Mouse (Mus musculus): ENCODE results near the gene Nabp1.
A peak's percentile ranks its signal among the peaks of the same experiment; 100 is the strongest.

Nabp1 gene

DNA sequence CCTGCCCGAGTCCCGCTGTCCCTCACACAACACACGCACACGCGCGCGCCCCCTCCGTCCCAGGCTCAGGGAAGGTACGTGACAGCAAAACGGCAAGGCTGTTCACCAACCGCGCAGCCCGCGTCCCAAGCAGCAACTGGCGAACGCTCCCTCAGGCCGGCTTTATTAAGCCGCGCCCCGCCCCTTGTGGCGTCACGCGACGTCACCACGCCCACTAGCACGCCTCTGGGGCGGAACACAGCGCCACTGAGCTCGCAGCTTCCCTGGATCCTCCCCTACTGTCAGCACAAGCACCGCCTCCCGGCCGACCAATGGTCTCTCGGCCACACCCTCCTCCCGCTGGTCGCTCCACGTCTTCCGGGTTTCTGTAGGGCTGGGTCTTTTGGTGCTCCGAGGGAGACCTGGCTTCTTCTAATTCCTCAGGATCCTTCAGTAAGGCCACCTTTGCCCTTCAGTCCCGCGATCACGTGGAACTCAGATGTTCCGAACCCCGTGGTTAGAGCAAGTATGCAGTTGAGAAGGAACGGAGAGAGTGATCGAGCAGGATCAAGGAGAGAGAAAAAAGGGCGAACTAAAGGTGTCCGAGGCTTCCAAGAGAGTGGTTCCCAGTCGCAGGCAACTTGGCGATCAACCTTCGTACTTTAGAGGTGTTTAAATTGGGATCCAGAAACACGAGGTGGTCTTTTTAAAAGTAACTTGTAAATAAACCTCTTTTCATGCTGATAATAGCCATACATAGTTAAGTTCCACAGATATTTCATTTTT is at the start of gene Nabp1:
TSS of gene Nabp1 (minus strand) at position 164 of the 765 bp plus-strand sequence.
- peak; percentile 99 for DNase-seq (ENCODE audit: low read depth, low spot score)

- peak; percentile 37 for DNase-seq (ENCODE audit: low read depth, low spot score)
These were observed 47.5 kb upstream of the Nabp1 start for GRCm38 (mm10) chr1:51525563-51526265.

- no peak for DNase-seq (ENCODE audit: low read depth, low spot score)
These were observed 43.4 kb upstream of the Nabp1 start for GRCm38 (mm10) chr1:51521651-51522050.

DNA sequence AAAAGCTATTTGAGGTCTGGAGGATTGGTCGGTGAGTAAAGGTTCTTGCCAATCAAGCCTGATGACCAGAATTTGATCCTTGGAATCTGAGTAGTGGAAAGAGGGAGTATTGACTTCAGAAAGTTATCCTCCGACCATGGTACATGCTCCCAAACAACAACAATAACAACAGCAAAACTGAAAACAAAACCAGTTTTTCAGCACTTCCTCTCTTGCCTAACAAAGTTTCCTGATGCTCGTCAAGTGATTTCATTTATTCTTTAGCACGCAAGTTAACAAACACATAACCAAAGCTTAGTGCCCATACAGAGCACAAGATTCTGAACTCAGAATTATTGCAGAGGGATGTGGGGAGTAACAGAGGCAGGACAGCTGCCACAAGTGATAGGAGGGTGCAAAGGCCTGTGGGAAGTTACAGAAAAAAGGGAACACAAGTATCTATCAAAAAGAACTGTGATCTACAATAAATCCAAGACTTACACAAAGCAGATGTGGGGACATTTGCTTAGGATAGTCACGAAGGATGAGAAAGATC is 42.1 kb upstream of the Nabp1 start:
- DNase-seq (ENCODE audit: low read depth, low spot score), result no peak

DNA sequence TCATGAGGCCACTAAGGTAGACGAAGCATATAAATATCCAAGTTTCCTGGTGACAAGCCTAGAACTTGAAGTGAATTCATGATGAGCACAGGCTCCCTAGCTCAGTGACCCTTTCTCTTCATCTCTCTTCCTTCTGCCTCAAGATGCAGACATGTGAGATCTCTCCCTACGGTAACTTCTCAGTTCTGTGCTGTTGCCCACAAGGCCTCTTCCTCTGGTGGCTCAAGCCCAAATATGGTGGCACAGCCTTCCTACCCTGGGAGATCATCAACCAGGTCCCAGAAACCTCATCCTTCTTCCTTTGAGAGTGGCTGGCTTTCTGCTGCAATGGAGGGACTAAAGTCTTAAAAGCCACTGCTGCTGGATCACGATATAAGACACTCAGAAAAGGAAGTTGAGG is 40.9 kb upstream of the Nabp1 start:
- no peak for DNase-seq (ENCODE audit: low read depth, low spot score)

DNA sequence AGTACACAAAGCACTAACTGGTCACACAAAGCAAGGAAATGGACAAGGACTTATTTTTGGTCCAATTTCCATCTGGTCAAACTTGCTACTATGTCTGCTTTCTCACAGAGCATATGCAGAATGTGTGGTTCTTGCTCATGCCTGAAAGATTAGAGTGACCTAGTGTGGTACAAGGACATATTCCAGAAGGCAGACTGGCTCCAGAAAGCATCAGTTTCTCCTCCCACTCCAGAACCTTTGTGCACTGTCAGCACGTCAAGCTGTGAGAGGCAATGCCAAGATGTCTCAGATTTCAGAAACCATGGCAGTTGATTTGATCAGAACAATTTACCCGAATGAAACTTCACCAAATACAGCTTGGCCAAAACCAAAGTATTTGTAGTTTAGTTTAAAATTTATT is 37.4 kb upstream of the Nabp1 start:
- no peak for DNase-seq (ENCODE audit: low read depth, low spot score)

DNA sequence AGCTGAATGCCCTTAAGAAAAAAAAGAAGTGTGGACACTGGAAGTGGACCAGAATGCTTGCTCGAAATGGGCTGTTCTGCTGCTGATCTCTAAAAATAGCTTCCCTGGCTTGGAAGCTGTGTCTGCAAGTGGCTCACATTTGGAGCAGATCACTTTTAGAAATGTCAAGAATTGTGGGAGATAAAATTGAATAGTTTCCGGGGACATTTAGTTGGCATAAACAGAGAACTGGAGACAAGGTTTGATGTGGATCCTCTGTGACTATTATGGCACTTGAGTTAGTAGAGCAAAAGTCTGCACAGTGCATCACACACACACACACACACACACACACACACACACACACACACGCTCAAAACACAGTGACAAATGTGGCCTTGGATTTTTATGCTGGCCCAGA is 36.8 kb upstream of the Nabp1 start:
- no peak for DNase-seq (ENCODE audit: low read depth, low spot score)

GRCm38 (mm10) chr1:51514379-51514778 is 36.2 kb upstream of the Nabp1 start:
- DNase-seq (ENCODE audit: low read depth, low spot score), result no peak

- no peak for DNase-seq (ENCODE audit: low read depth, low spot score)
These were observed 35.0 kb upstream of the Nabp1 start for GRCm38 (mm10) chr1:51513059-51513713.

- DNase-seq (ENCODE audit: low read depth, low spot score), result no peak
These were observed 34.1 kb upstream of the Nabp1 start for GRCm38 (mm10) chr1:51512326-51512725.

- no peak for DNase-seq (ENCODE audit: low read depth, low spot score)
These were observed 31.6 kb upstream of the Nabp1 start for GRCm38 (mm10) chr1:51509776-51510175.

DNA sequence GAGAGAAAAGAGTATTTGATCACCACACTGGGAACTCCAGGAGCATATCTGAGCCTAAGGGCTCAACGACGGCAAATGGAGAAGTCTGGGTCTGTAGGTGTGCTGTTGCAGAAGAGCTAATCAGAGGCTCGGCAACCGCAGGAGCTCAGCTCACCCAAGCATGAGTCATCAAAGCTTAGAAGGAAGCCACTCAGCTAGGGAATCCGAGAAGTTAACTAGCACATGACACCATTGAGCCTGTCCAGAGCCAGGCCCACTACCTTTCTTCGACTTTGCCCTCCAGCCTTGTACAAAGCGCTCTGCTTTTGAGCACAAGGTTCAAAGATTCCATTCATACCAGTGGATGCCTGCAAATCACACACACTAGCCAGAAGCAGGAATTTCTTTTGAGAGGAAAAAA is 30.9 kb upstream of the Nabp1 start:
- DNase-seq (ENCODE audit: low read depth, low spot score), result peak; percentile 75

DNA sequence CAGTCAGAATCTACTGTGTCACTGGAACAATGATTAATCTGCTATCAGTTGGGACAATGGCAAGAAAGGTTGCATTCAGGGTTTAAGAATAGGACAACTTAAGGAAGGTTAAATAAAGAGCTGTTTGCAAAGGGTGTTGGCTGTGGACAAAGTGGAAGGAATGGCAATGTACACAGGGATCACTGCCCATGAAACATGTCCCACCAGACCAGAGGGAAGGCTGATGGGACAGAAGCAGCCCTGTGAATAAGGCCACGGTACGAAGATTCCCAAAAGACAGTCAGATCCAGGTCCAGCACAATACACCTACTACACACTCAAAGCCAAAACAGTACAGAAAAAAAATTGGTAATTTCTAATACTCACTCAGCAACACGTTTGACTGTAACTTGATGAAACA is 30.3 kb upstream of the Nabp1 start:
- DNase-seq (ENCODE audit: low read depth, low spot score), result no peak

DNA sequence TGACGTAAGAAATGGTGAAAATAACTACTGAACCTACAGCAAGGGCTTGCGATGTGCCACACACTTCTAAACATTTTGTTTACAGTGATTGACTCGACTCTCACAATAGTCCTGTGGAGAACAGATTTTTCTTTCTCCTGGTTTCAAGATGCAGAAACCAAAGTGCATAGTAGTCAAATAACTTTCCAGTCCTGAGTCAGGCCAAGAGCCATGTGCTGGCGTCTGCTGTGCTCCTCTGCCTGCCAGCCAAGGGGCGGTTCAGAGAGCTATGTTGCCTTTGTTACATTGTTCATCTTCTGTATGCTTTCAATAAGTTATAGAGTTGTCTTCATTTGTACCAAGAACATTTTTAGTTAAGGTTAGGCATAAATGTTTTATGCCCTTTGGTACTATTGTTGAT is 29.2 kb upstream of the Nabp1 start:
- DNase-seq (ENCODE audit: low read depth, low spot score), result no peak

DNA sequence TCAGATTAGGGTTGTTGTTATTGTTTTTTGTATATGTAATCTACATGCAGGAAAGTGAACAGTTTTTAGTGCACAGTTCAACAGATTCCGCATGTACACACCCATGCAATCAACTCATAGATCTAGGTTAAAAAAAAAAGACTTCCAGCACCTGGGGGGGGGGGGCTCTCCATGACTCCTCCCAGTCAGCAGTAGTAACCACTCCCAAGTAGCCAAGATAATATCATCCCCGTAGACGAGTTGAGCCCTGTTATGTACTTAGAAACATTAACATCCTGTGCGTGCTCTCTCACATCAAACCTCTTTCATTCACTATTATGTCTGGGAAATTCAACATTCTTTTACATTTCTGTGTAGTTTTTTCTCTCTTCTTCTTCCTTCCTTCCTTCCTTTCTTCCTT is 28.0 kb upstream of the Nabp1 start:
- peak; percentile 51 for DNase-seq (ENCODE audit: low read depth, low spot score)

- DNase-seq (ENCODE audit: low read depth, low spot score), result no peak
These were observed 27.4 kb upstream of the Nabp1 start for GRCm38 (mm10) chr1:51505632-51506031.

DNA sequence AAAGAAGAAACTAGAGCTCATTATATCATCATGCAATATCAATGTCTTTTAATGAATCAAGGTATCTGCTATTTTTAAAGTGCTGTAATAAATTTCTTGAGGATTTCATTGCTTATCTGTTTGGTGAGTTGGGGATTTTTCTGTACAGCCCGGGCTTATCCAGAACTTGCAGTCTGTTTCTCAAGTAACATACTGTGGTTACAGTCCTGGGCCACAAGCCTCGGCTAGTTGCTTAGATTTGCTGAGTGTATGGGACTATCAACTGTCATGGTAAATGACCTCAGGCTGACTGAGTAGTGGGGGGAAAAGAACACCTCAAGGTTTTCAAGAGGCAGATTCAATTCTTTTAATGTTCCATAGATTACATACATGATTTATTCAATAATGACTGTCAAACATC is 24.8 kb upstream of the Nabp1 start:
- DNase-seq (ENCODE audit: low read depth, low spot score), result no peak

- no peak for DNase-seq (ENCODE audit: low read depth, low spot score)
These were observed 24.1 kb upstream of the Nabp1 start for GRCm38 (mm10) chr1:51502353-51502752.

DNA sequence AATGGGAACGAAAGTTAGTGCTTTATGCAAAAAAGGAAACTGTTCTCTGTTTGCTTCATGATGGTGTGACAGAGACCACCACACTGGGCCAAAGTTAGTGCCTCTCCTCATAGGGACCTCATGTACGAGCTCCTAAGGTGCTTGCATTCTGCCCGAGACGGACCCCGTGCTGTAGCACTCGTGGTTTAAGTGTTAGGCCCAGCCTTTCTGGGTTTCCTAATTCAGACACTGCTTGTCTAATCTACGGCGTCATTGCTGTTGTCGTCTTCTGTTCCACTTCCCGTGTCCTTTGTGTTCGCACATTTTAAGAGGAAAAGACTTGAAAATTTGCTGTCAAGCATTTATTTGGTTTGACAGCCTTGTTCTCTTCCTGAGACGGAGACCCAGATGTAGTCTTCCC is 23.0 kb upstream of the Nabp1 start:
- DNase-seq (ENCODE audit: low read depth, low spot score), result peak; percentile 13

DNA sequence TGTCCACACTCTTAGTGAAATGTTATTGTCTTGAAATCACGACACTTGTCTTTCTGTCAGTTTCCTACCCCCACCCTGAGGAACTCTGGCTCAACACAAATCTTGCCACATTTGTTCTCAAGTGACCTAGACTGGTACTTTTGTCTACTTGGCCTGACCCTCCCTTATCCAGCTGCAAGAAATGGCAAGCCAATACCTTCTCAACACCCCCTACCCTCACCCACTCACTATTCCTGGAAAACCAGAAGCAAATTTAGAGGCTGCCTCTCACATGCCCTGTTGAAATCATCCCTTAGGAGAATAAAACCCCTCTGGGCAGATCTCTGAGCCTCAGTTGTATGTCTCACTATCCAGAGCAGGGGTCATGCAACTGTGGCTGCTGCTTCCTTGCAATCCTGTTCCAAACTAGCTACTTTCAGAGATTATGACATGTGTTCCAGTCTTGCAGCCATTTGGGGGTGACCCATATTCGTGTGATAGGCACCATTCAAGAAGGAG is 20.4 kb upstream of the Nabp1 start:
- no peak for DNase-seq (ENCODE audit: low read depth, low spot score)

DNA sequence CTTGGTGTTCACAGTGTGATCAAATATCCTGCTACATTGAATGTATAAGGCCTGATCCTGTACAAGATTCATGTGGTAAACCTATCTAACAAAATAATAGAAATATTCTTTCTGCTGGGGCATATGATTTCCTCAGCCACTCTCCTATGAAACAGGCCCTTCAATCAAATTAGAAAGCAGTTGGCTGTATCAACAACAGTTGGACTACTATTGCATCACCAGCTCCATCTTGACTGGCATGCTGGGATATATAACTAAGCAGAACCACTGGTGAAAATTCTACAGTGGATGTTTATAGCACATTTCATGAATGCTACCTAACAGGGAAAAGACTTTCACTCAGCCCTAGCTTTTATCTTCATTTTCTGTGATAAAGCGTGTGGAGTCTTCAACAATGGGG is 17.9 kb upstream of the Nabp1 start:
- DNase-seq (ENCODE audit: low read depth, low spot score), result no peak

DNA sequence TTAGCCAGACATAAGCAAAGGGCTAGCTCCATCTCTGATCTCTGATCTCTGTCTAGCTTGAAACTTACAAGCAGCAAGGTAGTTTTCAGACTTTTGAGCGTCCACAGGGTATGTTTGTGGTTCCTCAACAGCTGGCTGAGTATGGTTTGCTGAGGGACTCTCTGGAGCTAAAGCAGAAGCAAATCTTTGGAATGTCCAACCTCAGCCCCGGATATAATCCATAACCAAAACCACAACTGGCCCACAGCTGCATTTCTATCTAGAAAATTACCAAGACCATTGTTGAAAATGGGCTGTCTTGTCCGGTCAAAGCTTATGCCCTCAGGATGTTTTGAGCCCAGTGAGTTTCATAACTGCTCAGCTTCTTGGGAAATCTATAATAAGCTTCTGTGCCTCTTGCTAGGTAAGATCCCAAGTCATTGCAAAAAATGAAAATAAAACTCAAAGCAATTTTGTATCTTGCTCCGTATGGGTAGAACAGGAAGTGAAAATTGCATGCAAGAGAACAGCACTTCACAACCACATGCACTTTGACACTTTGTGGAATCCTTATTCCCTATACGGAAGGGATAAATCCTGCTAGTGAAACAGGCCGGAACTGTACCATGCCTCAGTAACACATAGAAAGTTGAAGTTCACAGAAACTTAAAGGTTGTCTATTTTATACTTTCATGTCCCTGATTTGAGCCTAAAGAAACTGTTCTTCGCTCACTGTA is 15.5 kb upstream of the Nabp1 start:
- no peak for DNase-seq (ENCODE audit: low read depth, low spot score)

All from CD4-positive helper T cell, adult 2 months (primary cell).